Mouse (Mus musculus) myocyte (in vitro differentiated cells): Measurements from ENCODE around the gene Cdk2ap2. TPM values are rescaled to one million over a fixed set of nuclear protein-coding genes. Genes with fewer than 3 reads are reported as not detected.

Experiments used
- H3K27me3 ChIP-seq: one replicate; pipeline ENCODE4 v1.6.1; 2011; ENCODE audit not compliant: control insufficient read depth, insufficient read depth, insufficient read length
- H3K36me3 ChIP-seq: one replicate; pipeline ENCODE4 v1.6.1; 2011; ENCODE audit not compliant: control insufficient read depth, insufficient read depth
- H3K4me2 ChIP-seq: one replicate; pipeline ENCODE4 v1.6.1; 2011; ENCODE audit warnings: low read depth, control low read depth
- H3K4me3 ChIP-seq: one replicate; pipeline ENCODE4 v1.5.1; 2011; ENCODE audit warnings: mild to moderate bottlenecking, control low read depth, moderate library complexity
- H3K79me2 ChIP-seq: one replicate; pipeline ENCODE4 v1.6.1; 2011; ENCODE audit not compliant: control insufficient read depth, insufficient read depth
- H3ac ChIP-seq: one replicate; pipeline ENCODE4 v1.6.1; 2011; ENCODE audit not compliant: control insufficient read depth, insufficient read length
- CEBPB ChIP-seq: IDR thresholded peaks from 2 replicates; pipeline ENCODE4 v1.6.1; 2011; ENCODE audit warnings: mild to moderate bottlenecking, moderate library complexity; ENCODE audit not compliant: poor library complexity, insufficient read depth, severe bottlenecking
- E2F4 ChIP-seq: IDR thresholded peaks from one replicate; pipeline ENCODE4 v1.6.1; 2011; ENCODE audit warnings: mild to moderate bottlenecking, control low read depth, moderate library complexity; ENCODE audit not compliant: insufficient read depth
- MAX ChIP-seq: IDR thresholded peaks from one replicate; pipeline ENCODE4 v1.6.1; 2011; ENCODE audit warnings: low read depth, mild to moderate bottlenecking, control low read depth
- MYOD1 ChIP-seq, 3 experiments: IDR thresholded peaks; one replicate each; pipeline ENCODE4 v1.6.1; 2011; ENCODE audit warnings: control low read depth in 2 of 3, low read depth in 2 of 3, mild to moderate bottlenecking in 2 of 3, moderate library complexity in 1 of 3; ENCODE audit not compliant: insufficient read length in 2 of 3, control insufficient read depth in 1 of 3
- MYOG ChIP-seq, 3 experiments: IDR thresholded peaks; one replicate each; pipeline ENCODE4 v1.6.1; 2011; ENCODE audit warnings: control low read depth in 2 of 3, low read depth in 2 of 3, mild to moderate bottlenecking in 2 of 3; ENCODE audit not compliant: insufficient read length in 2 of 3, control insufficient read depth in 1 of 3, insufficient read depth in 1 of 3
- POLR2A ChIP-seq: IDR thresholded peaks from one replicate; pipeline ENCODE4 v1.6.1; 2011; ENCODE audit warnings: low read depth, mild to moderate bottlenecking, control low read depth, moderate library complexity; ENCODE audit not compliant: insufficient read length
- POLR2AphosphoS2 ChIP-seq: IDR thresholded peaks from one replicate; pipeline ENCODE4 v1.6.1; 2011; ENCODE audit warnings: low read depth, control low read depth; ENCODE audit not compliant: insufficient read length
- REST ChIP-seq: IDR thresholded peaks from one replicate; pipeline ENCODE4 v1.6.1; 2011; ENCODE audit warnings: mild to moderate bottlenecking, control low read depth, moderate library complexity; ENCODE audit not compliant: insufficient read depth, insufficient read length
- SRF ChIP-seq: IDR thresholded peaks from one replicate; pipeline ENCODE4 v1.6.1; 2011; ENCODE audit warnings: low read depth; ENCODE audit not compliant: control insufficient read depth, insufficient read length
- TCF12 ChIP-seq: IDR thresholded peaks from one replicate; pipeline ENCODE4 v1.6.1; 2011; ENCODE audit warnings: mild to moderate bottlenecking, control low read depth; ENCODE audit not compliant: poor library complexity, insufficient read depth, severe bottlenecking
- TCF3 ChIP-seq: IDR thresholded peaks from one replicate; pipeline ENCODE4 v1.6.1; 2011; ENCODE audit warnings: low read depth, control low read depth; ENCODE audit not compliant: insufficient read length
- USF1 ChIP-seq: IDR thresholded peaks from one replicate; pipeline ENCODE4 v1.6.1; 2011; ENCODE audit warnings: low read depth, mild to moderate bottlenecking, control low read depth, moderate library complexity
- polyA plus RNA-seq: library from polyadenylated mRNA; unstranded; fragments of >200 nt; fragmentation: generic; extraction: Trizol; gene quantifications from one replicate; pipeline ENCODE4 v1.2.1, GENCODE M21; 2012; ENCODE audit warnings: missing spikeins

Cdk2ap2 gene
- polyA plus RNA-seq, 1 experiment, result 148 TPM

DNA sequence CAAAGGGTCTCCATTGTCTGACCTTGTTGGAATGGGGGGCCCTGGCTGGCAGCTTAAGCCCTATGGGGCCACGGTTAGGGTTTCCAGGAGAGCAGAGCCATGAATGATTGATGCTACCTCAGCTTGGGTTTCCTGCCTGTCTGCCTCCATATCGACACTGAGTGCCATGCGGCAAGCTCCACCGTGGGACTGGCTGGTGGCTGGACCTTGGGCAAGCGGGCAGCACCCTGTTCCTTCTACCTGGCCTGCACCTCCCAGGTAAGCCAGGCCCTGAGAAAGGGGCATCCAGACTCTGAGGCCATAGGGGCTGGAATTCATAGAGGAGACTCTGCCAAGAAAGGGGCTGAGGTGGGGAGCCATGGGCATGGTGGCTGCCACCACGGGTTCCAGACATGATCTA is 43.2 kb downstream of the Cdk2ap2 start:
- Histone ChIP-seq H3K4me2 (no peak overlapping the region), H3K27me3 (no peaks in the 10 kb centered on the region), H3K4me3 (no peak overlapping the region), H3K79me2 (no peaks in the 10 kb centered on the region), H3ac (no peak overlapping the region), H3K36me3 (no peaks in the 10 kb centered on the region)
- no peak for TF ChIP-seq SRF
- TF ChIP-seq MYOG (IDR thresholded peaks at IDR 0.05; ENCODE audit: control insufficient read depth in 1 of 3, insufficient read depth in 1 of 3, insufficient read length in 2 of 3, low read depth in 2 of 3), result no peak
- TF ChIP-seq MAX, result no peak
- TF ChIP-seq TCF3, result no peak
- TF ChIP-seq E2F4, result no peak
- TF ChIP-seq POLR2A, result no peak
- no peak for TF ChIP-seq POLR2AphosphoS2
- TF ChIP-seq CEBPB, result no peak

DNA sequence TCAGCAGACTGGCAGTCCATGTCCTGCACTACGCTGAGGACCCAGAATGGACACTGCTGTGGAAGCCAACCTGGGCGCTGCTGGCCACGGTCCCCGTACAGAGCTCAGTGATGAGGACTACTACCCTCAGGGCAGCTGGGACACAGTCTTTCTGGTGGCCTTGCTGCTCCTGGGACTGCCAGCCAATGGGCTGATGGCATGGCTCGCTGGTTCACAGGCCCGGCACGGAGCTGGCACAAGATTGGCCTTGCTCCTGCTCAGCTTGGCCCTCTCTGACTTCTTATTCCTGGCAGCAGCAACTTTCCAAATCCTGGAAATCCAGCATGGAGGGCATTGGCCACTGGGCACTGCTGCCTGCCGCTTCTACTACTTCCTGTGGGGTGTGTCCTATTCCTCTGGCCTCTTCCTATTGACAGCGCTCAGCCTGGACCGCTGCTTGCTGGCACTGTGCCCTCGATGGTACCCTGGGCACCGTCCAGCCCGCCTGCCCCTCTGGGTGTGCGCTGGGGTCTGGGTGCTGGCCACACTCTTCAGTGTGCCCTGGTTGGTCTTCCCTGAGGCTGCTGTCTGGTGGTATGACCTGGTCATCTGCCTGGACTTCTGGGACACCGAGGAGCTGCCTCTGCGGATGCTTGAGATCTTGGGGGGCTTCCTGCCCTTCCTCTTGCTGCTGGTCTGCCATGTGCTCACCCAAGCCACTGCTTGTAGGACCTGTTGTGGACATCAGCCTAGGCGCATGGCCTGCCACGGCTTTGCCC is 45.6 kb downstream of the Cdk2ap2 start:
- Histone ChIP-seq H3ac (no peak overlapping the region), H3K79me2 (no peaks in the 10 kb centered on the region), H3K27me3 (no peaks in the 10 kb centered on the region), H3K36me3 (no peaks in the 10 kb centered on the region), H3K4me3 (no peak overlapping the region), H3K4me2 (no peak overlapping the region)
- TF ChIP-seq USF1, result no peak
- TF ChIP-seq TCF12, result no peak
- TF ChIP-seq CEBPB, result no peak
- no peak for TF ChIP-seq MYOG (IDR thresholded peaks at IDR 0.05; ENCODE audit: control insufficient read depth in 1 of 3, insufficient read depth in 1 of 3, insufficient read length in 2 of 3, low read depth in 2 of 3)
- TF ChIP-seq MYOD1 (IDR thresholded peaks at IDR 0.05; ENCODE audit: control insufficient read depth in 1 of 3, insufficient read length in 2 of 3, low read depth in 2 of 3), result no peak
- TF ChIP-seq POLR2AphosphoS2, result no peak
- no peak for TF ChIP-seq E2F4
- TF ChIP-seq POLR2A, result no peak
- no peak for TF ChIP-seq REST
- TF ChIP-seq SRF, result no peak
- no peak for TF ChIP-seq MAX
- TF ChIP-seq TCF3, result no peak

DNA sequence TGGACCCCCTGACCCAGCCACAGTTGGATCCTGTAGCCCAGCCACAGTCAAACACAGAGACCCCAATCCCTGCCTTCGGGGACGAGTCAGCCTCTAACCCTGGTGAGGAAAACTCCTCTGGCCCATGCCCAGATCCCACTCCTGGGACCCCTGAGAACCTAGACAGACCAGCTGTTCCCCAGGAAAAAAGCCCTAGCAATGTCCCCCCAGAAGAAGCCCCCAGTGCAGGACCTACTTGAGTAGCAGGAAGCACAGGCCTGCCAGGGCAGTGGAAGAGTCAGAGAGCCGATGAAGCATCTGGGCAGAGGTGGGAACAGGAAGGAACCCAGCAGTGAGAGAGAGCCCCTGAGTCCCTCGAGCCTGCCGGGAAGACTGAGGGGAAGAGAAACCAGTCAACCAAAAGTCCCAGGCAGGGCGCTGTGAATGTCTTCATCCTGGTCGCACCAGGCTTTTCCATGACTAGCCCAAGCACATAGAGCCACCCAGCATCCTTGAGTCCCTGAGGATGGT is 46.8 kb downstream of the Cdk2ap2 start, which contains the start of gene Cabp4:
Gene Cabp4 (minus strand): TSS at position 275 of the 510 bp plus-strand sequence.
- no peak within 1 kb of the TSS for H3ac ChIP-seq
- no peak within 1 kb of the TSS for H3K4me3 ChIP-seq
- TF ChIP-seq E2F4, result no peak
- TF ChIP-seq MYOG (IDR thresholded peaks at IDR 0.05; ENCODE audit: control insufficient read depth in 1 of 3, insufficient read depth in 1 of 3, insufficient read length in 2 of 3, low read depth in 2 of 3), result no peak
- TF ChIP-seq POLR2A, result no peak
- TF ChIP-seq CEBPB, result no peak
- no peak for TF ChIP-seq MAX
- no peak for TF ChIP-seq REST
- TF ChIP-seq TCF12, result no peak
- TF ChIP-seq SRF, result no peak
- no peak for TF ChIP-seq POLR2AphosphoS2
- TF ChIP-seq USF1, result no peak
- no peak for TF ChIP-seq TCF3
- TF ChIP-seq MYOD1 (IDR thresholded peaks at IDR 0.05; ENCODE audit: control insufficient read depth in 1 of 3, insufficient read length in 2 of 3, low read depth in 2 of 3), result no peak
- no peaks in the 10 kb centered on the region for H3K36me3 ChIP-seq
- H3K79me2 ChIP-seq, result peaks cover 2% of the 10 kb centered on the region
- no peaks in the 10 kb centered on the region for H3K27me3 ChIP-seq
- no peak within 1 kb of the TSS for H3K4me2 ChIP-seq

DNA sequence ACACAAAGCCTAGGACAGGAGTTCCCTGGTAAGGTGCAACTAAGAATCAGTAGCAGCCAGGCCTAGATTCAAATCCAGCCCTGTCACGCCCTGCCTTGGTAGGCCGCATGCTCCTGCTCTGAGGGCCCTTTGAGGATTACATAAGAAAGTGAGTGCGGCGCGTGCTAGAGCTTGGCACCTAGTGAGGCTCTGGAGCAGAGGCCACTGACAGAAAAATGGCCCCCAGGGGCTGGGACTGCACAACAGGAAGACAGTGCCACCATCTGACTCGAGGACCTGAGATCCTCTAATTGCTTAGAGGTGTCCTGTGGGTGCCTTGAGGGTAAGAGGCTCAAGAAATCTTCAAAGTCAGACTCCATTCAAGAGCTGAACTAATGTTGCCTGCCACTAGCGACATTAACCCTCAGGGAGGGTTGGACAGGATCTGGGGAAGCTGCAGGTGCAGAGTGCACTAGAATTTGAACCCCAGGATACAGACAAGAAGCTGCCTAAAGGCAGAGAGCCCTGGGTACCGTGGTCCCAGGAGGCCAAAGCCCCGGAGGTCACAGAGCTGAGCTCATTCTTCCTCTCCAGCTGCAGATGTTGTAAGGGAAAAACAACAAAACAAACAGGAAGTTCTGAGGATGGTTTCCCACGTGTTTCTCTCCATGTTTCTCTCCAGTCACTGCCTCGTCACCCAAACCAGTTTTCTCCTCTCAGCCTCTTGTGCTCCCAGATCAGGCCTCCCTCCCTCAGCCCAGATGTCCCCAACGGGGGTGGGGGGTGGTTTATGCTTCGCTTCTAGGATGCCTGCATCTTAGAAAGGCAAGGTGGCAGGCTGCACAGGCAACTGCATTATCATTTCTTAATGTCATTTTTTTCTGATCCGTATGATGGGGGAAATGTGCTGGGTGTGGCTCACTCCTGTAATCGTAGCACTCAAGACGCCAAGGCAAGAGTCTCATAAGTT is 47.8 kb downstream of the Cdk2ap2 start:
- H3K4me3 ChIP-seq, result no peak overlapping the region
- TF ChIP-seq POLR2A (no peak), MAX (no peak), REST (no peak), USF1 (no peak), POLR2AphosphoS2 (no peak), CEBPB (no peak), SRF (no peak), TCF3 (no peak), E2F4 (no peak), TCF12 (no peak)
- no peaks in the 10 kb centered on the region for H3K36me3 ChIP-seq

More for the DNA sequence above, 47.8 kb downstream of the Cdk2ap2 start:
- Histone ChIP-seq H3ac (no peak overlapping the region), H3K4me2 (no peak overlapping the region), H3K79me2 (peaks cover 12% of the 10 kb centered on the region), H3K27me3 (no peaks in the 10 kb centered on the region)
